Mouse (Mus musculus) myocyte (in vitro differentiated cells): ENCODE results near the gene Rpl31. TPM values are rescaled to one million over a fixed set of nuclear protein-coding genes. Genes with fewer than 3 reads are reported as not detected.

Experiments
- H3K27me3 ChIP-seq: one replicate; pipeline ENCODE4 v1.6.1; 2011; ENCODE audit not compliant: control insufficient read depth, insufficient read depth, insufficient read length
- H3K36me3 ChIP-seq: one replicate; pipeline ENCODE4 v1.6.1; 2011; ENCODE audit not compliant: control insufficient read depth, insufficient read depth
- H3K4me2 ChIP-seq: one replicate; pipeline ENCODE4 v1.6.1; 2011; ENCODE audit warnings: low read depth, control low read depth
- H3K4me3 ChIP-seq: one replicate; pipeline ENCODE4 v1.5.1; 2011; ENCODE audit warnings: mild to moderate bottlenecking, control low read depth, moderate library complexity
- H3K79me2 ChIP-seq: one replicate; pipeline ENCODE4 v1.6.1; 2011; ENCODE audit not compliant: control insufficient read depth, insufficient read depth
- H3ac ChIP-seq: one replicate; pipeline ENCODE4 v1.6.1; 2011; ENCODE audit not compliant: control insufficient read depth, insufficient read length
- CEBPB ChIP-seq: IDR thresholded peaks from 2 replicates; pipeline ENCODE4 v1.6.1; 2011; ENCODE audit warnings: mild to moderate bottlenecking, moderate library complexity; ENCODE audit not compliant: poor library complexity, insufficient read depth, severe bottlenecking
- E2F4 ChIP-seq: IDR thresholded peaks from one replicate; pipeline ENCODE4 v1.6.1; 2011; ENCODE audit warnings: mild to moderate bottlenecking, control low read depth, moderate library complexity; ENCODE audit not compliant: insufficient read depth
- MAX ChIP-seq: IDR thresholded peaks from one replicate; pipeline ENCODE4 v1.6.1; 2011; ENCODE audit warnings: low read depth, mild to moderate bottlenecking, control low read depth
- MYOD1 ChIP-seq, 3 experiments: IDR thresholded peaks; one replicate each; pipeline ENCODE4 v1.6.1; 2011; ENCODE audit warnings: control low read depth in 2 of 3, low read depth in 2 of 3, mild to moderate bottlenecking in 2 of 3, moderate library complexity in 1 of 3; ENCODE audit not compliant: insufficient read length in 2 of 3, control insufficient read depth in 1 of 3
- MYOG ChIP-seq, 3 experiments: IDR thresholded peaks; one replicate each; pipeline ENCODE4 v1.6.1; 2011; ENCODE audit warnings: control low read depth in 2 of 3, low read depth in 2 of 3, mild to moderate bottlenecking in 2 of 3; ENCODE audit not compliant: insufficient read length in 2 of 3, control insufficient read depth in 1 of 3, insufficient read depth in 1 of 3
- POLR2A ChIP-seq: IDR thresholded peaks from one replicate; pipeline ENCODE4 v1.6.1; 2011; ENCODE audit warnings: low read depth, mild to moderate bottlenecking, control low read depth, moderate library complexity; ENCODE audit not compliant: insufficient read length
- POLR2AphosphoS2 ChIP-seq: IDR thresholded peaks from one replicate; pipeline ENCODE4 v1.6.1; 2011; ENCODE audit warnings: low read depth, control low read depth; ENCODE audit not compliant: insufficient read length
- REST ChIP-seq: IDR thresholded peaks from one replicate; pipeline ENCODE4 v1.6.1; 2011; ENCODE audit warnings: mild to moderate bottlenecking, control low read depth, moderate library complexity; ENCODE audit not compliant: insufficient read depth, insufficient read length
- SRF ChIP-seq: IDR thresholded peaks from one replicate; pipeline ENCODE4 v1.6.1; 2011; ENCODE audit warnings: low read depth; ENCODE audit not compliant: control insufficient read depth, insufficient read length
- TCF12 ChIP-seq: IDR thresholded peaks from one replicate; pipeline ENCODE4 v1.6.1; 2011; ENCODE audit warnings: mild to moderate bottlenecking, control low read depth; ENCODE audit not compliant: poor library complexity, insufficient read depth, severe bottlenecking
- TCF3 ChIP-seq: IDR thresholded peaks from one replicate; pipeline ENCODE4 v1.6.1; 2011; ENCODE audit warnings: low read depth, control low read depth; ENCODE audit not compliant: insufficient read length
- USF1 ChIP-seq: IDR thresholded peaks from one replicate; pipeline ENCODE4 v1.6.1; 2011; ENCODE audit warnings: low read depth, mild to moderate bottlenecking, control low read depth, moderate library complexity
- polyA plus RNA-seq: library from polyadenylated mRNA; unstranded; fragments of >200 nt; fragmentation: generic; extraction: Trizol; gene quantifications from one replicate; pipeline ENCODE4 v1.2.1, GENCODE M21; 2012; ENCODE audit warnings: missing spikeins

Gene Rpl31
- polyA plus RNA-seq, 1 experiment = 1,627 TPM

DNA sequence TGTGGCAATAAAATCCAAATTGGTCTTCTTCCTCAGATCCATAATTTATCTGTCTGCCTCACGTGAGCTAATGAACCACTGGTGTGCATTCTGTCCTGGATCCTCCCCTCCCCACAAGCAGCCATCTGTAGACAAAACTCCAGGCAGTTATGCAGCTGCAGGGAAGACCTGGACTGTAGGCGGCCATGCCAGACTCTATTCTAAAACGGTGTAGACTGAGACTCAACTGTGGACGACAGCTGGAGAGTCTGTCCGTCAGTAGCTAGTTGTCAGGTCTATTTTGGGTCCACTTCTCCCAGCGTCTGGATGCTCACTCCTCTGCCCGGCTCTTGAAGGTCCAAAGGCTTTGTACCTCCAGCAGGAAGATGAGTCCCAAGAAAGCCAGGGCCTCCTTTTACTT is 40.1 kb upstream of the Rpl31 start:
- no peaks in the 10 kb centered on the region for H3K27me3 ChIP-seq
- H3ac ChIP-seq = no peak overlapping the region
- no peaks in the 10 kb centered on the region for H3K79me2 ChIP-seq
- H3K4me3 ChIP-seq = no peak overlapping the region
- H3K36me3 ChIP-seq = no peaks in the 10 kb centered on the region
- no peak for TF ChIP-seq TCF3
- no peak for TF ChIP-seq TCF12
- TF ChIP-seq POLR2AphosphoS2 = no peak
- TF ChIP-seq REST = no peak
- TF ChIP-seq MYOD1 (IDR thresholded peaks at IDR 0.05; ENCODE audit: control insufficient read depth in 1 of 3, insufficient read length in 2 of 3, low read depth in 2 of 3) = peak; percentile 45 to 78 (median 69)
- no peak for TF ChIP-seq E2F4
- no peak for TF ChIP-seq POLR2A
- peak in 1 of 3 experiments; percentile 7 for TF ChIP-seq MYOG (IDR thresholded peaks at IDR 0.05; ENCODE audit: control insufficient read depth in 1 of 3, insufficient read depth in 1 of 3, insufficient read length in 2 of 3, low read depth in 2 of 3)
- H3K4me2 ChIP-seq = no peak overlapping the region

GRCm38 (mm10) chr1:39330857-39331594 is 36.6 kb upstream of the Rpl31 start:
- no peaks in the 10 kb centered on the region for H3K36me3 ChIP-seq
- H3K4me2 ChIP-seq = no peak overlapping the region
- peaks cover 8% of the 10 kb centered on the region for H3K27me3 ChIP-seq
- H3ac ChIP-seq = no peak overlapping the region
- TF ChIP-seq E2F4 (no peak), USF1 (no peak), SRF (no peak), TCF3 (no peak), CEBPB (no peak)
- H3K79me2 ChIP-seq = no peaks in the 10 kb centered on the region
- no peak overlapping the region for H3K4me3 ChIP-seq

DNA sequence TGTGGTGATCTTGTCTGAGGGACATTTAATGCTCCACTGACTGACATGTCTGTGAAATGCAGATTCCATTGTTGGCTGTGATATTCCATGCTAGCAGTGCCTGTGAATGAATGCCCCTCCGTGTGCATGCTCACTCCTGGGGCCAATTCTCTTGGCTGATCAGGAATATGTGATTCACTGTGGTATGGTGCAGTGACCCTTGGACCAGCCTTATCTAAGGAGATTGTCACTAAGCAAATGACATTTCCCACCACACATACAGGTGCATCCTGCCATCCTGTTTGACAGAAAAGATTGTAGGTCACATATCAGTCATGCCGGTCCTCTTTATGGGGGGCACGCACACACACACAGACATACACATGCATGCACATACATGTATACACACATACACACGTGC is 35.2 kb upstream of the Rpl31 start:
- H3K4me2 ChIP-seq = no peak overlapping the region
- no peak overlapping the region for H3K4me3 ChIP-seq
- H3K79me2 ChIP-seq = no peaks in the 10 kb centered on the region
- no peak for TF ChIP-seq CEBPB
- TF ChIP-seq POLR2A = no peak
- TF ChIP-seq TCF12 = no peak
- TF ChIP-seq MYOD1 (IDR thresholded peaks at IDR 0.05; ENCODE audit: control insufficient read depth in 1 of 3, insufficient read length in 2 of 3, low read depth in 2 of 3) = no peak
- no peak for TF ChIP-seq TCF3
- no peak for TF ChIP-seq SRF
- TF ChIP-seq MAX = no peak
- TF ChIP-seq REST = no peak
- no peak for TF ChIP-seq POLR2AphosphoS2
- no peak for TF ChIP-seq MYOG (IDR thresholded peaks at IDR 0.05; ENCODE audit: control insufficient read depth in 1 of 3, insufficient read depth in 1 of 3, insufficient read length in 2 of 3, low read depth in 2 of 3)
- no peak for TF ChIP-seq E2F4
- no peak for TF ChIP-seq USF1
- H3K36me3 ChIP-seq = no peaks in the 10 kb centered on the region
- no peak overlapping the region for H3ac ChIP-seq
- H3K27me3 ChIP-seq = peaks cover 8% of the 10 kb centered on the region

DNA sequence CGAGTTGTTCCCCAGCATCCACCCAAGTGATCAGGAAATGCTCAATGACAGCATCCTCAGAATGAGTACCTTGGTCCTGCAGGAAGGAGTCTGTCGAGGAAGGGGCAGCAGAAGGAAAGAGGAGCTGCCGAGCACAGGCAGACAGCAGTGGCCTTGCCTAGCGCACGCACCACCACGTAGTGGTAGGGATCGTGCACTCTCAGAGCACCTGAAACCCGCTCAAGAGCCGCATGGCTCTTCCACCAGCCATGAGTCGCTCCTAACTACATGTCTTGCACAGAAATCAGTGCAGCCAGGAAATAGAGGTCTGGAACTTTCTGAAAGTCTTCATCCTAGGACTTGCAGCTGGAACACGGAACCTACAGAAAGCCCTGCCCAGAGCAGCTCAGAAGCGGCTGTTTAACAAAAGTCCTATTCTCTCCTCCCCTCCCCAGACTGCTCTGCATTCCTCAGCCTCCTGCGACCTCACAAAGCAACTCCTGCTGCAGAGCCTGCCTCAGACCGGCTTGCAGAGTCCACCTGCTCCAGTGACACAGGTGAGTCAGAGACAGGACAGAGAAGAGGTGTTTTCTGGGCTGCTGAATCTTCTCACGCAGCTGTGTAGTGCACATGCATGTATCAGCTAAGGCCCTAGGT is 32.0 kb upstream of the Rpl31 start:
- Histone ChIP-seq H3K36me3 (no peaks in the 10 kb centered on the region), H3ac (no peak overlapping the region), H3K27me3 (peaks cover 16% of the 10 kb centered on the region), H3K79me2 (no peaks in the 10 kb centered on the region), H3K4me3 (no peak overlapping the region), H3K4me2 (no peak overlapping the region)
- TF ChIP-seq REST = no peak
- no peak for TF ChIP-seq USF1
- no peak for TF ChIP-seq MYOD1 (IDR thresholded peaks at IDR 0.05; ENCODE audit: control insufficient read depth in 1 of 3, insufficient read length in 2 of 3, low read depth in 2 of 3)
- no peak for TF ChIP-seq E2F4
- no peak for TF ChIP-seq POLR2A
- no peak for TF ChIP-seq MYOG (IDR thresholded peaks at IDR 0.05; ENCODE audit: control insufficient read depth in 1 of 3, insufficient read depth in 1 of 3, insufficient read length in 2 of 3, low read depth in 2 of 3)
- no peak for TF ChIP-seq TCF3
- TF ChIP-seq SRF = no peak

GRCm38 (mm10) chr1:39336788-39337187 is 30.9 kb upstream of the Rpl31 start:
- Histone ChIP-seq H3K36me3 (no peaks in the 10 kb centered on the region), H3K27me3 (peaks cover 16% of the 10 kb centered on the region), H3K4me2 (no peak overlapping the region), H3K79me2 (no peaks in the 10 kb centered on the region), H3K4me3 (no peak overlapping the region), H3ac (no peak overlapping the region)
- TF ChIP-seq USF1 (no peak), TCF3 (no peak), SRF (no peak), MYOD1 (IDR thresholded peaks at IDR 0.05; ENCODE audit: control insufficient read depth in 1 of 3, insufficient read length in 2 of 3, low read depth in 2 of 3) (no peak), MYOG (IDR thresholded peaks at IDR 0.05; ENCODE audit: control insufficient read depth in 1 of 3, insufficient read depth in 1 of 3, insufficient read length in 2 of 3, low read depth in 2 of 3) (no peak), MAX (no peak)
